Mouse (Mus musculus) heart, embryonic 14.5 days (tissue): ENCODE results near the gene Nudt22. TPM values are rescaled to one million over a fixed set of nuclear protein-coding genes. Genes with fewer than 3 reads are reported as not detected.

Experiments used
- polyA plus RNA-seq: library from polyadenylated mRNA; unstranded; fragments of >200 nt; fragmentation: Nextera tagmentation; extraction: Ambion mirVana; gene quantifications from 2 replicates; pipeline ENCODE4 v1.2.1, GENCODE M21; 2014

Gene Nudt22
- polyA plus RNA-seq, 1 experiment from 2014 or later, result 29.7 TPM

Other genes starting within 250 kb of the Nudt22 start
- 11.1 and 13.9 TPM in 2 replicates for gene Rps6ka4, start 155.5 kb downstream of the Nudt22 start, polyA plus RNA-seq
- 0.22 and 0.65 TPM in 2 replicates for gene Ccdc88b, start 137.9 kb downstream of the Nudt22 start, polyA plus RNA-seq
- 81.9 and 95.0 TPM in 2 replicates for gene Trmt112, start 86.4 kb downstream of the Nudt22 start, polyA plus RNA-seq
- 192 and 210 TPM in 2 replicates for gene Prdx5, start 86.0 kb downstream of the Nudt22 start, polyA plus RNA-seq
- 14.4 and 18.0 TPM in 2 replicates for gene Esrra, start 74.3 kb downstream of the Nudt22 start, polyA plus RNA-seq
- gene Catsperz, start 70.7 kb downstream of the Nudt22 start, polyA plus RNA-seq, result 1.4 and 1.7 TPM in 2 replicates
- gene Kcnk4, start 61.6 kb downstream of the Nudt22 start, polyA plus RNA-seq, result 0.27 and 0.46 TPM in 2 replicates
- 55.9 and 58.0 TPM in 2 replicates for gene Bad, start 54.3 kb downstream of the Nudt22 start, polyA plus RNA-seq
- gene Gpr137, start 53.6 kb downstream of the Nudt22 start, polyA plus RNA-seq, result 20.7 and 20.8 TPM in 2 replicates
- 170 and 184 TPM in 2 replicates for gene Ppp1r14b, start 21.1 kb downstream of the Nudt22 start, polyA plus RNA-seq
- gene Plcb3, start 19.6 kb downstream of the Nudt22 start, polyA plus RNA-seq, result 15.2 and 16.8 TPM in 2 replicates
- gene Fkbp2, start 15.6 kb downstream of the Nudt22 start, polyA plus RNA-seq, result 64.2 and 65.1 TPM in 2 replicates
- gene Vegfb, start 8.5 kb downstream of the Nudt22 start, polyA plus RNA-seq, result 141 and 153 TPM in 2 replicates
- 40.0 and 42.9 TPM in 2 replicates for gene Dnajc4, start 3.5 kb downstream of the Nudt22 start, polyA plus RNA-seq
- gene Trpt1, start within 50 bp of the Nudt22 start, polyA plus RNA-seq, result 20.0 and 22.0 TPM in 2 replicates
- 5.2 and 6.6 TPM in 2 replicates for gene Fermt3, start 23.4 kb upstream of the Nudt22 start, polyA plus RNA-seq
- gene Stip1, start 43.9 kb upstream of the Nudt22 start, polyA plus RNA-seq, result 174 and 175 TPM in 2 replicates
- gene Macrod1, start 60.7 kb upstream of the Nudt22 start, polyA plus RNA-seq, result 50.5 and 53.0 TPM in 2 replicates
- 1.4 and 1.5 TPM in 2 replicates for gene Flrt1, start 109.6 kb upstream of the Nudt22 start, polyA plus RNA-seq
- gene Otub1, start 210.2 kb upstream of the Nudt22 start, polyA plus RNA-seq, result 151 and 153 TPM in 2 replicates
- gene Cox8a, start 221.5 kb upstream of the Nudt22 start, polyA plus RNA-seq, result 2,457 and 2,575 TPM in 2 replicates
- gene Naa40, start 245.1 kb upstream of the Nudt22 start, polyA plus RNA-seq, result 55.9 and 58.5 TPM in 2 replicates